Mouse (Mus musculus) cerebellum, postnatal 10 days (tissue): Measurements from ENCODE around the gene Rmi1.
A peak's percentile ranks its signal among the peaks of the same experiment; 100 is the strongest.
"Not testable (repeated sequence)": the region's sequence is repeated elsewhere in the genome, so short reads cannot be mapped to it uniquely, and the experiment has no call there.

Experiments used
- DNase-seq, 2 experiments: peaks; one replicate each; pipeline ENCODE4 v3.0.0; 2021; ENCODE audit warnings: mixed read lengths in 2 of 2

The Rmi1 gene

DNA sequence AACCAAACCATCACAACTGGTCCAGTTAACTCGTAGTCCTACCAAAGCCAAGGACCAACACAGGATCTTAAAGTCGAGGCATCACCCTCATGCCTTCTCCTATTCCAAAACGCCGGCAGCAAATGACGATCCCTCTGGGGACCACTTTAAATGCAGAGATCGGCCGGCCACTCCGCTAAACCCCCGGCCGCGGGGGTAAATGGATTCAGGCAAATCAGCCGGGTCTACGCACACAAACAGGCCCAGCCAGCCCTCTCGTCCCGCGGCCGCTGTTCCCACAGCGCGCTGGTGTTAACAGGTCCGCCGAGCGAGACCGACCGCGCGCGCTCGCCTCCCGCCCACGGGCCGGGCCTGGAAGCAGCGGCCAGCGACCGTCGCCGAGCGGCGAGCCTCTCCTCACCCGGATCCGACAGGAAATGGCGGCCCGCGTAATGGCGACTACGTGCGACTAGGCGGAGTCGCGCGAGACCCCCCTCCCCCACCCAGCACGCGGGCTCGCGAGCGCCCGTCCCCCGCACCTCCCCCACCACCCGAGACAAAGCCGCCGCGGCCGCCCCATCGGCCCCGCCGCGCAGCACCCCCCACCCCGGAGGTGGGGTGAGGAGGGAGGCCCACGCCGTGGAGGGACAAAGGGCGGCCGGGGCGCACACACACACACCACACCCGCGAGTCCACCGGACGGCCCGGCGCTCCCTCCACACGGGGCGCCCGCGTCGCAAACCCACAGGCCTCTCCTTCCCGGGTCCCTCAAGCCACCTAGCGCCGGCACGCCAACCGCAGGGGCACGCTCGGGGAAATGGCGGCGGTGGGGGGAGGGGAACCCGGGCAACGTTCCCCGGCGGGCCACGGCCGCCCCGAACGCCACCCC, 679 bp upstream of the Rmi1 start:
- DNase-seq: peak; percentile 95 to 96

DNA sequence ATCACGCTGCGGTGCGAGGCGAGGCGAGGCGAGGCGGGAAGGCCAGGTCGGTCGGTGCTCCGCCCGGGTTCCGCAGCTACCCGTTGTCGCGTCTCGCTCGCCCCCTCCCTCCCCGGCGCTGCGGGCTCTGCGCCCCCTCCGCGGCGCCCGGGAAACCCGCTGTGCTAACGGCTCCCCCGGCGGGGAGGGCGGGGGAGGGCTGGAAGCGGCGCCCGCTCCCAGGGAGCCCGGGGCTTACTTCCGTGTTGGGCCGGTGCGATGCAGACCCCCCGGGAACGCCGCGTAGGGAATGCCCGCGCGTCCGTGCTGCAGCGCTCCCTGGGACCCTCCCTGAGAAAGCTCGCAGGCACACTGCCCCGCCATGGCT, 679 bp downstream of the Rmi1 start:
- DNase-seq: no peak

DNA sequence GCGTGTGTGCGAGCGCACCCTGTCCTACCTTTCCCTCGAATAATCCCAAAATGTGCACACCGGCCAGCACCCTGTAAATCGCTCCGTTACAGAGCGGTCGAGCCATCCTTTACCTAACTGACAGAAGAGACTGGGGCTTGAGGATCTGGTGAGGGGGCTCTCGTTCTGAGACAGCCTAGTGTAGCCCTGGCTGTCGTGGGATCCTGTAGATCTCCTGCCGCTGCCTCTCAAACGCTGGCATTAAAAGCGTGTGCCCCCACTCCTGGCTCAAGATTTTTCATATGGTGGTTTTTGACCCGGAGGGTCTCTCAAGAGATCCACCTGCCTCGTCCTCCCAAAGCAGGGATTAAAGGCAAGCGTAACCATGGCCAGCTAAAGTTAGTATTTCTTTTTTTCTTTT, 1.2 kb downstream of the Rmi1 start, which contains the start of gene Hnrnpk:
Gene Hnrnpk, minus strand, starts transcription at position 101 of the 400 bp plus-strand sequence.
- DNase-seq: not testable (repeated sequence)

DNA sequence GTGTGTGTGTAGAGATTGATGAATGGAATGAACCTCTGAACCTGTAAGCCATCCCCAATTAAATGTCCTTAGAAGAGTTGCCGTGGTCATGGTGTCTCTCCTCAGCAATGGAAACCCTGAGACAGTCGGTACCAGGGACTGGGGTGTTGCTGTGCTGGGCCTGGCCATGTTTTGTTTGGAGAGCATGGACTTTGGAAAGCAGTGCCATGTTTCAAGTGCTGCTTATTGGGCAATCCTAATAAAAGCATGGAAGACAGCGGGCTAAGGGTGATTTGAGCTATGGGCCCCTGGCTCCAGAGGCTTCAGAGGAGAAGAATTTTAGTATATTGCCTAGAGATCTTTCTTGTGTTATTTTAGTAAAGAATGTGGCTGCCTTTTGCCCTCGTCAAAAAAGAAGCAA, 9.0 kb downstream of the Rmi1 start:
- no peak for DNase-seq

DNA sequence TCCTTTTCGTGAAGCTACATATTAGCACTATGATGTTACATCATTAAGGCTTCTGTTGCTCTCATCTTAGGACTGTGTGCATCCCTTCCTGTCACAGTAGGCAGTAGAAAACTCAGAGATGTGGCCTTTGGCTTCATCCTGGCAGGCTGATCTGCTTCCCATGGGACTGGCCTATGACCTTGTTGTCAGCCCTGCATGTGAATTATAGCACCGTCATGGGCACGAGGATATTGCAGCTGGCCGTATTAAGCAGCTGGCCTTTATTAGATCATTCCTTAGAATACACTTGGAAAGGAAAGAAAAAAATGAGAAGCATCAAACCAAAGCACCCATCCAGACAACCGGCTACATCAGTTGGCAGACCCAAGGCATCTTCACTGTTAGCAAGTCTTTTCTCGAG, 13.3 kb downstream of the Rmi1 start:
- no peak for DNase-seq

DNA sequence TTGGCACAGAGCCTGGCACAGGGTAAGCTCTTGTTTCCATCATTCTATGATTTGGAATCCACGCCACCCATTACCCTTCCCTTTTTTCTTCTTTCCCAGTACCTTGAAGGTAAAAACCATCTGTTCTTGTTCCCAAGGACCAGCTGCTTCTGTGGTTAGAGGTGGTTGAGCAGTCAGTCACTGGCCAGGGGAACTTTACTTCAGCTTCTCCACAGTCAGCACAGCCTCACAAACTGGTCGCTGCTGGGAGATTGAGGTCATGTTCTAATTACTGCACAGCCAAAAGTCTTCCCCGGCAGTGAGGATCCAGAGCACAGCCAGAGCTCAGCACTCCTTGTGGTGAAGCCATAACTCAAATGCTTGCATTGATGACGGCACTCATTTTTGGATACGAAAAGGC, 13.8 kb downstream of the Rmi1 start:
- peak; percentile 18 to 21 for DNase-seq

DNA sequence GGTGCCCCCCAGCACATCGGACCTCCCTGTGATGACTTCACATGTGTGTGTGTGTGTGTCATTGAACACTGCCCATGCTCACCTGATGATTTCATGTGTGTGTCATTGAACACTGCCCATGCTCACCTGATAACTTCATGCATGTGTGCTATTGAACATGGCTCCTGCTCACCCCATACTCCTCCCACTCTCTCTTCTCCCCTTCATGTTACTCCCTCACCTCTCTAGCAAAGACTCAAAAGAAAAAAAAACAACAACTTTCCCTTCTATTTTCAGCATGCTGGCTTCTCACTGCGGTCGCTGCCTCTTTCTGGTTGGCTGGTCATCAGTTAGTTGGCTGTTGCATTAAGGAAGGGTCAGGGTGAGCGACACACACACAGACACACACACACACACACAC, 16.6 kb downstream of the Rmi1 start:
- DNase-seq: no peak

DNA sequence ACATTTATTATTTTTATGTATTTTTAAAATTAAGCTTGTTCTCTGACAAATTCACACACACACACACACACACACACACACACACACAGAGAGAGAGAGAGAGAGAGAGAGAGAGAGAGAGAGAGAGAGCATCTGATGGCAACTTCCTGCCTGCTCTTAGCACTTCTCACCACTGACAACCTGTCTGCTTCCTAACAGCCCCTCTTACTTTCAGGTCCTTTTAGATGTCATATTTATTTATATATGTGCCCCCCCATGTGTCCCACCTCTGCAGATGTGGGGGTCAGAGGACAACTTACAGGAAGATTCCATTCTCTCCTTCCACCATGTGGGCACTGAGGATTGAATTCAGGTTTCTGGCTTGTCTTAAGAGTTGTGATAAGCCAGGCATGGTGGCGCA, 17.2 kb downstream of the Rmi1 start:
- DNase-seq: no peak

DNA sequence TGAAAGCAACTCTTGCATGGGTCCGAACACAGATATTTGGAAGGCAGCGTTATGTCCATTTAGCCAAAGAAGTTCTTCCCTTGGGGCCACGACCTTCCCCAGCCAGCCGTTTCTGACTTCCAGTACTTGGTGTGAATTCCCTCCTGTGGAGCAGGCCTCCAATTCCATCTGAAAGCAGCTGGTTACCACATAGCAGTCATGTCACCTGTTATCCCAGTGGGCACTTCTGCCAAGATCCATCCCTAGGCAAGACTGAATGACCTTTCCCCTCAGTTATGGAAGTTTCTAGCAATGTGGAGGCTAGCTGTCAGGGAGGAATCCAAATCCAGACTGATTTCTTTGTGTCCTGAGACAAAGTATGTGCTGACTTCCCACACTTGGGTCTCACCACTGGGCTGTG, 19.0 kb downstream of the Rmi1 start:
- DNase-seq: no peak

DNA sequence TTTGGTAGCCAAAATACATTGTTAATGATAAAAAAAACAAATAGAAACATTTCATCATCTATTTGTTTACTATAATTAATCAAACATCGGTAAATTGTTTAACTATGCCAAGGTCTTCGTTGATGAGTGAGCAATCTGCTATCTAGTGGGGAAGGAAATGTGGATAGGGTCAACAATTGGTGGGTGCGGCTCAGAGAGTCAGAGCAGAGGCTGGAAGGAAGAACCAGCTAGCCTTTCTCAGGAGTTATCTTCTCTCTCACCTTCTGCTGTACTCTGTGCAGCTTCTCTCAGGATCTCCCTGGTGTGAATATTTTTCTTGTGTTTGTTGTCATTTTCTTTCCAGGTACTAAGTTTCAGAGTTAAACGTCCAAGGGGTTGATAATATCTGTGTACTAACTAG, 20.2 kb downstream of the Rmi1 start:
- no peak for DNase-seq

DNA sequence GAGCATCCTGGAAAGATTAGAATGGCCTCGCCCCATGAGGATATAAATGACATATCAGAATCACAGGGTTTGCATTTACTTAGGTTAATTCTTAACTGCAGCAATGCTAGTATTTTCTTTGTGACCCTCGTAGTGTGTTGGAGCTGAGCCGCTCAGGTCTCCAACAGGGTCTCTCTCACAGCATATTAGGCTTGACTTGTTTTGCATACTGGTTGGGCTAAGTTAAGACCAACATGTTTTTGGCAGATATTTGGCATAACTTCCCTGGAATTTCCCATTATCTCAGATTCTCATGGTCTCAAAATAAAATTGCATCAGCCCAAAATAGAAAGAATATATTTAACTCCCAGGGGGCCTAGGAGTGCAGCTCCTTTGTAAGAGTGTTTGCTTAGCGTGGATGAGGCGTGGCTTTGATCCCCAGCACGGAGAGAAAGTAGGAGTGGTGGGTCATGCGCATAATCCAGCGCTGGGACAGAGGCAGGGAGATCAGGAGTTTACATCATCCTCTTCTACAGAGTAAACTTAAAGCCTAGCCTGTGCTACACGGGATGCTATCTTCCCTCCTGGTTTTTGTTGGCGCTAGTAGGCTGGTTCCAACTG, 21.1 kb downstream of the Rmi1 start:
- no peak for DNase-seq

DNA sequence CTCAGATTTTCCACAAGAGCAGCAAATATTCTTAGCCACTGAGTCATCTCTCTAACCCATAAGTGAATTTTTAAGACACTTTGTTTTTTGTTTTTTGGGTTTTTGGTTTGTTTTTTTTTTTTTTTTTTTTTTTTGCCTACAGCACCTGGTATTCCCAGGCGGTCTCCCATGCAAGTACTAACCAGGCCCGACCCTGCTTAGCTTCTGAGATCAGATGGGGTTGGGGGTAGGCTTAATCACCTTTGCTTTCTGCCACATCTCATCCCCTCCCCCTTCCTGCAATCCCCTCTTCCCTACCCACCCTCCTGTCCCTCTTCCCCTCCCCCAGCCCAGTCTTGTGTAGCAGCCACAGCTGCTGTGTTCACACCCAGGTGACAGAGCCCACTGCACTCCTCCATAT, 37.7 kb downstream of the Rmi1 start:
- no peak for DNase-seq

DNA sequence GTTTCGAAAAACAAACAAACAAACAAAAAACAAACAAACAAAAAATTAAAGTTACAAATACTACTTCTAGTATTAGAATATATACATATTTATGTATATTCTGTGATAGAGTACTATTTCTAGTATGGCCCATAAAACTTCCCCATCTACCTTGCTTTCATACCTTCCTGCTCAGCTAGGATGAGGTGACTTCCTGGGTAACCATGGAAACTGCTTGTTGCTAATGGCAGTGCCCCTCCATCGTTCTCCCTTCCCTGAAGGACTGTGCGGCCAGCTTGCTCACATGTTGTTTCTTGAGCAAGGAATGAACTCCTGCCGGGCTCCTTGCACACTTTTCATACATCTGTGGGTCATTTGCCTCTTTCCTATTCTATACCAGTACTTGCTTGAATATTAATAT, 41.3 kb downstream of the Rmi1 start:
- DNase-seq: no peak

DNA sequence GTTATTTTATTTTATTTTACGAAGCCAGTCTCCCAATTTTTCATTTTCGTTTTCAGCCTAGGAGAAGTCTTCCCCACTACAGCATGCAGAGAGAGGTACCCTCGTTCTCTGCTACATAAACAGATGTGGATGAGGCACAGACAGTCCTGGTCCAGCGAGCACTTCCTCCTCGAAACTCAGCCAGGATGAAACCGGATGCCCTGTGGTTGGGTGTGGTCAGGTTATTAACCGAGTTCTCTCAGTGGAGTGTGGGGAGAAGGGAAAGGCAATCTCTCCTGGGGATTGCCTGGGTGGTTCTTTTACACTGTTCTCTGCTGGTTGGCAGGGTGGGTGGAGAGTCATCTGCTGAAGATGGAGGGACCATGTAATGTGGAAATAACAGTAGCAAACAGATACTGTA, 41.7 kb downstream of the Rmi1 start:
- DNase-seq: no peak

DNA sequence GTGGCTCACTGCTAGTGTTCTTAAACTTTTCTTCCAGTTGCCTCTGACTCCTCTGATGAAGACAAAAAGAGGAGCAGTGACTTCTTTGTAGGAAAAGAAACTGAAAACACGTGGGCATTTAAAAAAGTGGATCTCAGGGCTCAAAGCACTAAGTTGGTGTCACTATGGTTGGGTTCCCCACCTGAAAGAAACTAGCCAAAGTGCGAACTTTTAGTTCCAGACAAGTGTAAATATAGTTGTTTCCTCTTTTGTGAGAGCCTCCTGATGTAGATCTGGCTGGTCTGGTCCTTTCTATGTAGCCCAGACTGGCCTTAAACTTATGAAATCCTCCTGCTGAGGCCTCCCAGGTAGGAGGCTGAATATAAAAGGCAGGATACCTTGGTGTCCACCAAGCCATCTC, 44.5 kb downstream of the Rmi1 start:
- no peak for DNase-seq

DNA sequence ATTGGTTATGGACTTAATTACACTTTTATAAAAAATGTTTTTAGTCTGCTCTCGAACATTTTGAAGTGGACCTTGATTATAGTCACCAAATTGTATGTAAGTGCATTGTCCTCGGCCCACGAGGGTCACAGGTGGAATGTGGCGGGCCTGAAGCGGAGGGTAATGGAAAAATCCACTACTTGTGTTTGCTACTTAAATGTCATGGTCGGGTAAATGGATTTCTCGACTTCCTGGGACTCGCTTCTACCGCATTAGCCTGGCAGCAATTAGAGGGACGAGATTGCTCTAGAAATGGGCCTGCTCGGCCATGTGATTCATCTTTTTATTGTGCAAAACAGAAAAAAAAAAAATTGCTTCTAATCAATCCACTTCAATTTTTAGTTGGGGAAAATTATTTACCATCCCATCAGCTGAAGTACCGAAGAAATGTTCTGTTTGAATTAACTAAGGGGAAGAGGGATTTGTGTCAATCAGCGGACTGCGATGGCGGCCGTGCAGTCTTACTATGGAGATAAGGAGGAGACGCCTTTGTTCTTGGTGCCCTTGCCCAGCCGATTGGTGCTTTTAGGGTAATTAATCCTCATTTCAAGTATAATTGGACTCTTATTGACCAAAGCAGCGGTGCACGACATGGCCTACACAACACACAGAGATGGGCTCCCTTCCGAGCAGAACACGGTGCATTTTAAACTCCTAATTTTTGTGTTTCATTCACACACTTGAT, 48.6 kb downstream of the Rmi1 start:
- no peak for DNase-seq

DNA sequence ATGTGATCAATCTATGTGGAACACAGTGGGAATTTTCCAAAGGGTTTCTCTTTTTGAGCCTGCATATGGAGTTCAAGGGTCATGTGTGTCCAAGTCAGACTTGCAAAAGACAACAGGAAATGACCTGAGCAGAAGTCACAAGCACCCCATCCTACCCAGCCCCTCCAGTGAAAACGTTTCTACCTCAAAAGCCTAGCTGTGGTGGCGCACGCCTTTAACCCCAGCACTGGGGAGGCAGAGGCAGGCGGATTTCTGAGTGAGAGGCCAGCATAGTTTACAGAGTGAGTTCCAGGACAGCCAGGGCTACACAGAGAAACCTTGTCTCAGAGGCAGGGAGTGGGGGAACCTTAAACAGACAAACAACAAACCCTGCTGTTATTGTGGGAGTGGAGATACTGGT, 50.2 kb downstream of the Rmi1 start:
- no peak for DNase-seq

DNA sequence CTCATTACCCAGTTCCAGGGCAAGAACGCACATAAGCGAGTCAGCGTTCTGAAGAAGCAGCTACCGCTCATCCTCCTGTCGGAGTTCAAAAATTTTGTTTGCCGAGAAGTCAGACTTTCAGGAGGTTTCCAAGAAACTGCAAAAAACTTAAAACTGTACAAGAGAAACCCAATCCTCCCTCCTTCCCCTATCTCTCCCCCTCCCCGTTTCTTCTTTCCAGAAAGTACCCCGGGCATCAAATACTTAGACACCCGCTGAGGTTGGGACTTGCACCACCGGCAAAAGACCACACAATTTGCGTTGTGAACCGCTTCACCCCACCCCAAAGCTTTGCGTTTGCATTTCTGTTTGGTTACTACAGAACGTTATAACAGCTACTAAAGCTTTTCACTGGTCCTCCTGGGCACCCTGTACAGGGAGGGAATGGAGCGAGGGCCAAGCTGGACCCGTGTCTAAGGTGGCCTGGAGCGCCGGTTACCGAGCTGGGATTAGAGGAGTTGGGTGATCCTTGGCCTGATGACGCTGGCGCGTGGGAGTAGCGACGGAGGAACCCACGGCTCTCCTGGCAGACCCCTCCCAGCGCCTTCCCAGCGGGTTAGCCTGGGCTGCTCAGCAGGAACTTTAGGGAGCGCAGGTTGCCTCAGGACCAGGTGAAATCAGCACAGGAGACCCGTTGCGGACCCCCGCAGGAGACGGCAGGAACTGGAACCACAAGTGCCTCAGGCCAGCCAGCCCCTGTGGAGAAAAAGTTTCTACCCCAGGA, 50.8 kb downstream of the Rmi1 start:
- DNase-seq: no peak

DNA sequence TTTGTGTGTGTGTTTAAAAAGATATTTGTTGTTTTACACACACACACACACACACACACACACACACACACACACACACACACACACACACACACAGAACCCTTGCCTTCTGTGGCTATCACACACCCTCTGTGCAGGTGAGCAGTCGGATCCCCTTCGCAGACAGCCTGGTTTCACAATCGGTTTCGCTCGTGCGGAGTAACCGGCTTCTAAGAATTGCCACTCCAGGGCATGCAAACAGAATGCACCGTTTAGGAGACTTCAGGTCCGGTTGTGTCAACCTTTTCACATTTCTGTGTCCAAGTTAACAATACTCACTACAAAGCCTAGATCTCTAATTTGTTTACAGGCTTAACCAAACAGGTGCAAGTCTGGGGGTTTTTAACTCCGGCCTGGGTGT, 51.5 kb downstream of the Rmi1 start:
- no peak for DNase-seq

DNA sequence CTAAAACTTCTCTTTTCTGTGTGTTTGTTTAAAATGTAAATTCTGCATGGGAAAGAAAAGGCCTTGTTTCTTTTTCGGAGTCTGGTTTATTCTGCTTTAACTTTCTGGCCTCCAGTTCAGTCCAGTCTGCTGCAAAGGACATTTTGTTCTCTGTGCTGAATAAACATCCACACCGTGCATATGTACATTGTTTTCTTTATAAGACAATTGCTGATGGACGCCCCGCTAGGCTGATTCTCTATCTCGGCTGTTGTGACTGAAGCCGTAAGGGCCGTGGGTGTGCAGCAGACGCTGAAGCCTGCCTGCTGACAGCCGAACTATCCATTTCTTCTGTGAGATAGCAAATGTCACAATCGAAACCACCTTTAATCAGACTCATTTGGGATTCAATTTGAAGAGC, 54.5 kb downstream of the Rmi1 start:
- DNase-seq: no peak

DNA sequence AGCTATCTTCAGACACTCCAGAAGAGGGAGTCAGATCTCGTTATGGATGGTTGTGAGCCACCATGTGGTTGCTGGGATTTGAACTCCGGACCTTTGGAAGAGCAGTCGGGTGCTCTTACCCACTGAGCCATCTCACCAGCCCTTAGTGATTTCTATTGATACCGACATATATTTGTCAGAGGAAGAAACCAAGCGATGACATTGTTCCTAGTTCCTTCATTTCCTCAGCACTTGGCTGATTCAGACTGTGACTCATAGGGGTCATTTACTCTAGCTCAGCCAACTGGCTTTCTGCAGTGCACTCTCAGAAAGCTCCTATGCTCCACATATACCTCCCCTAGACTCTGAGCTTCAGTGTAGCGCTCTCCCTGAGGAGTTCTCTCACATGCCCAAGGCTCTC, 56.8 kb downstream of the Rmi1 start:
- DNase-seq: not testable (repeated sequence)
